Mouse (Mus musculus) myocyte (in vitro differentiated cells): ENCODE data around the gene Zswim4.

Experiments
- CEBPB ChIP-seq: IDR thresholded peaks from 2 replicates; pipeline ENCODE4 v1.6.1; 2011; ENCODE audit warnings: mild to moderate bottlenecking, moderate library complexity; ENCODE audit not compliant: poor library complexity, insufficient read depth, severe bottlenecking
- E2F4 ChIP-seq: IDR thresholded peaks from one replicate; pipeline ENCODE4 v1.6.1; 2011; ENCODE audit warnings: mild to moderate bottlenecking, control low read depth, moderate library complexity; ENCODE audit not compliant: insufficient read depth
- MAX ChIP-seq: IDR thresholded peaks from one replicate; pipeline ENCODE4 v1.6.1; 2011; ENCODE audit warnings: low read depth, mild to moderate bottlenecking, control low read depth
- MYOD1 ChIP-seq, 3 experiments: IDR thresholded peaks; one replicate each; pipeline ENCODE4 v1.6.1; 2011; ENCODE audit warnings: control low read depth in 2 of 3, low read depth in 2 of 3, mild to moderate bottlenecking in 2 of 3, moderate library complexity in 1 of 3; ENCODE audit not compliant: insufficient read length in 2 of 3, control insufficient read depth in 1 of 3
- MYOG ChIP-seq, 3 experiments: IDR thresholded peaks; one replicate each; pipeline ENCODE4 v1.6.1; 2011; ENCODE audit warnings: control low read depth in 2 of 3, low read depth in 2 of 3, mild to moderate bottlenecking in 2 of 3; ENCODE audit not compliant: insufficient read length in 2 of 3, control insufficient read depth in 1 of 3, insufficient read depth in 1 of 3
- POLR2A ChIP-seq: IDR thresholded peaks from one replicate; pipeline ENCODE4 v1.6.1; 2011; ENCODE audit warnings: low read depth, mild to moderate bottlenecking, control low read depth, moderate library complexity; ENCODE audit not compliant: insufficient read length
- POLR2AphosphoS2 ChIP-seq: IDR thresholded peaks from one replicate; pipeline ENCODE4 v1.6.1; 2011; ENCODE audit warnings: low read depth, control low read depth; ENCODE audit not compliant: insufficient read length
- REST ChIP-seq: IDR thresholded peaks from one replicate; pipeline ENCODE4 v1.6.1; 2011; ENCODE audit warnings: mild to moderate bottlenecking, control low read depth, moderate library complexity; ENCODE audit not compliant: insufficient read depth, insufficient read length
- SRF ChIP-seq: IDR thresholded peaks from one replicate; pipeline ENCODE4 v1.6.1; 2011; ENCODE audit warnings: low read depth; ENCODE audit not compliant: control insufficient read depth, insufficient read length
- TCF12 ChIP-seq: IDR thresholded peaks from one replicate; pipeline ENCODE4 v1.6.1; 2011; ENCODE audit warnings: mild to moderate bottlenecking, control low read depth; ENCODE audit not compliant: poor library complexity, insufficient read depth, severe bottlenecking
- TCF3 ChIP-seq: IDR thresholded peaks from one replicate; pipeline ENCODE4 v1.6.1; 2011; ENCODE audit warnings: low read depth, control low read depth; ENCODE audit not compliant: insufficient read length
- USF1 ChIP-seq: IDR thresholded peaks from one replicate; pipeline ENCODE4 v1.6.1; 2011; ENCODE audit warnings: low read depth, mild to moderate bottlenecking, control low read depth, moderate library complexity

DNA sequence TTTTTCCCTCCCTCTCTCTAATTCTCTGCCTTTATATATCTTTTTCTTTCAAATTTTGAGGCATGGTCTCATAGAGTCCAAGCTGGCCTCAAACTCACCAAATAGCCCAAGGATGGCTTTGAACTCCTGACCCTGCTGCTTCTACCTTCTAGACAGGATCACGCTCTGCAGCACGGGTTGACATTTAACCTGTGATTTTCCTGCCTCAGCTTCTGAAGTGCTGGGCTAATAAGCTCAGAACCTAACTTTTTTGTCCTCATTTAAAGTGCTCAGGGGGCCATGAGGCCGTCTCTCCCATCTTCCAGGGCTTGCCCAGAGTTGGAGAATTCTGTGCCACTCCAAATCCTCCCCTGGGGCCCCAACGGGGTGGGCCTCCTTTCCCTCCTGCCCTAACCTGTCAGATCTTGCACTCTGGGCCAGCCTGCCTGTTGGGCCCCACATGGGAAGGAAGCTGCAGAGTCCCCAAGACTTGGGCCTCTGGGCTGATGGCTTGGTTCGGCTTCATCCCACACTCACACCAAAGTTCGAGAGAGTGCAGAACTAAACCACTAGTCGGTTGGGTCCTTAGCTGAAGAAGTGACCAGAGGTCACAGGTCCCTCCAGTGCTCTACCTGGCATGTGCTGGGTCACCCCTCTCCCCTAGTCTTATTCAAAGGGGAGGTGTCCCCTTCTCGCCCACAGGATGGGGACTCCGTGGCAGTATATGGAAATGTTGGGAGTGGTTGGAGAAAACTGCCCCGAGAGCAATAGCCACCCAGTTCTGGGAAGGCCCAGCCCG is 37.3 kb downstream of the Zswim4 start:
- no peak for TF ChIP-seq POLR2A
- no peak for TF ChIP-seq MAX
- TF ChIP-seq REST: no peak
- TF ChIP-seq TCF12: no peak
- TF ChIP-seq CEBPB: no peak
- TF ChIP-seq E2F4: no peak
- TF ChIP-seq USF1: no peak
- TF ChIP-seq POLR2AphosphoS2: no peak
- TF ChIP-seq MYOD1 (IDR thresholded peaks at IDR 0.05; ENCODE audit: control insufficient read depth in 1 of 3, insufficient read length in 2 of 3, low read depth in 2 of 3): no peak
- no peak for TF ChIP-seq MYOG (IDR thresholded peaks at IDR 0.05; ENCODE audit: control insufficient read depth in 1 of 3, insufficient read depth in 1 of 3, insufficient read length in 2 of 3, low read depth in 2 of 3)
- TF ChIP-seq TCF3: no peak
- TF ChIP-seq SRF: no peak
